ENCODE assay signal across 9 mouse cellular contexts in genomic region chr12:59060322-59060721, GRCm38 (mm10). TPM values are rescaled to one million over a fixed set of nuclear protein-coding genes. Genes with fewer than 3 reads are reported as not detected.
A peak's percentile ranks its signal among the peaks of the same experiment; 100 is the strongest.
DNase-seq lines count a peak whose midpoint lies in the region; ATAC-seq and TF ChIP-seq lines count a peak whose summit lies in the region.
"Had no signal": no experiment of that assay in that cellular context is flagged by ENCODE, and none has a peak within 500 bp of the region (broad histone marks: within the 10 kb centered on the region; RNA-seq: fewer than 3 reads in every experiment).

No protein-coding gene starts in this region.

- dilution Hi-C loops in CH12.LX (cut with MboI; ENCODE audit: extremely low pct_ligation_motif_present, extremely low pct_unique_long_range_greater_than_20kb, low sequenced_read_pairs), result no loop called here

- TF ChIP-seq EP300 in CH12.LX (IDR thresholded peaks at IDR 0.05; ENCODE audit: low read length), result no peak

- TF ChIP-seq POLR2A in CH12.LX (IDR thresholded peaks at IDR 0.05; ENCODE audit: low read depth, low read length), result no peak

- H3K4me3 ChIP-seq in heart, embryonic 10.5 days, result peak overlapping the region; percentile 96
- H3K4me3 ChIP-seq in CH12.LX (replicated peaks in 1 of 3; ENCODE audit: low read depth in 2 of 3, low read length in 2 of 3, poor library complexity in 1 of 3), result peak overlapping the region; percentile 76 to 88 (median 77)
- peak overlapping the region; percentile 59 for H3K4me3 ChIP-seq in forebrain, embryonic 14.5 days (ENCODE audit: low read depth, low read length)
- H3K4me3 ChIP-seq in liver, embryonic 15.5 days (replicated peaks), result peak overlapping the region; percentile 96

- peaks cover 28% of the 10 kb centered on the region for H3K36me3 ChIP-seq in heart, embryonic 10.5 days
- peaks cover 8 to 29% of the 10 kb centered on the region in 2 experiments for H3K36me3 ChIP-seq in CH12.LX (replicated peaks in 1 of 2; ENCODE audit: control insufficient read depth in 1 of 2, insufficient read depth in 1 of 2, low read length in 1 of 2)
- peaks cover 3% of the 10 kb centered on the region; the same call in 1 of the 2 replicates for H3K36me3 ChIP-seq in forebrain, embryonic 14.5 days (ENCODE audit: control insufficient read depth, insufficient read depth, low read length)
- H3K36me3 ChIP-seq in liver, embryonic 15.5 days (replicated peaks), result peaks cover 37% of the 10 kb centered on the region

- H3K9me3 ChIP-seq in heart, embryonic 10.5 days, result no peaks in the 10 kb centered on the region
- no peaks in the 10 kb centered on the region for H3K9me3 ChIP-seq in CH12.LX (replicated peaks; ENCODE audit: low read length)
- no peaks in the 10 kb centered on the region for H3K9me3 ChIP-seq in forebrain, embryonic 14.5 days (replicated peaks; ENCODE audit: control insufficient read depth, low read length)
- no peaks in the 10 kb centered on the region for H3K9me3 ChIP-seq in liver, embryonic 15.5 days (replicated peaks)

- peak overlapping the region; percentile 100 for H3K4me2 ChIP-seq in CH12.LX (ENCODE audit: insufficient read depth, low read depth, poor library complexity, severe bottlenecking)
- H3K4me2 ChIP-seq in forebrain, embryonic 14.5 days (ENCODE audit: low read length), result peak overlapping the region; percentile 80
- H3K4me2 ChIP-seq in liver, embryonic 15.5 days, result peak overlapping the region; percentile 80

- TF ChIP-seq CTCF in CH12.LX (conservative IDR thresholded peaks at IDR 0.05 in 1 of 2, IDR thresholded peaks at IDR 0.05 in 1 of 2; ENCODE audit: low read depth in 2 of 2, low read length in 2 of 2), result no peak

- in situ Hi-C loops in CH12.LX (cut with MboI; ENCODE audit: low pct_ligation_motif_present, low pct_unique_long_range_greater_than_20kb, low sequenced_read_pairs), result loop anchor here (25.0 kb wide), 1 partner anchor 152 kb away; the partner anchor contains the start of gene Fbxo33

- no peak for TF ChIP-seq RAD21 in CH12.LX (IDR thresholded peaks at IDR 0.05; ENCODE audit: low read depth, low read length)

- no peak for DNase-seq in heart, embryonic 10.5 days (ENCODE audit: low spot score)
- DNase-seq in heart, adult 18-20 months, result no peak
- no peak for DNase-seq in CH12.LX (ENCODE audit: extremely low read depth)
- peak; percentile 16 for DNase-seq in forebrain, embryonic 14.5 days (ENCODE audit: low spot score)
- DNase-seq in retina, embryonic 14.5 days (ENCODE audit: low spot score), result no peak
- DNase-seq in thymus, postnatal 25 days, result no peak

- peaks cover 4% of the 10 kb centered on the region; the same call in 1 of the 2 replicates for H3K4me1 ChIP-seq in heart, embryonic 10.5 days
- H3K4me1 ChIP-seq in CH12.LX (ENCODE audit: control insufficient read depth in 1 of 2, insufficient read depth in 2 of 2), result peaks cover 8 to 45% of the 10 kb centered on the region in 2 experiments
- H3K4me1 ChIP-seq in forebrain, embryonic 14.5 days (ENCODE audit: control insufficient read depth, insufficient read depth, low read length), result peaks cover 9% of the 10 kb centered on the region
- H3K4me1 ChIP-seq in liver, embryonic 15.5 days (replicated peaks), result peaks cover 48% of the 10 kb centered on the region

- 0 out of 2 replicates have a peak, but pooled peaks cover 4% of the 10 kb centered on the region for H3K27me3 ChIP-seq in heart, embryonic 10.5 days (ENCODE audit: insufficient read depth, poor library complexity, severe bottlenecking)
- H3K27me3 ChIP-seq in CH12.LX (replicated peaks), result no peaks in the 10 kb centered on the region
- no peaks in the 10 kb centered on the region for H3K27me3 ChIP-seq in forebrain, embryonic 14.5 days (replicated peaks; ENCODE audit: control insufficient read depth, insufficient read depth, low read length)
- no peaks in the 10 kb centered on the region for H3K27me3 ChIP-seq in liver, embryonic 15.5 days
- H3K27me3 ChIP-seq: Patski had no signal

- H3K9ac ChIP-seq in CH12.LX (ENCODE audit: insufficient read depth, low read depth), result peak overlapping the region; percentile 92
- peak overlapping the region; percentile 91 for H3K9ac ChIP-seq in forebrain, embryonic 14.5 days (ENCODE audit: low read length)
- peak overlapping the region; percentile 96 for H3K9ac ChIP-seq in liver, embryonic 15.5 days

- no peak for ATAC-seq in forebrain, embryonic 14.5 days
- no peak for ATAC-seq in liver, embryonic 15.5 days (ENCODE audit: insufficient read depth)
- no peak for ATAC-seq in inflammation-experienced regulatory T-cells, adult 6 months

- 62% methylated on average over 4 of the region's 4 CpGs for WGBS in heart, embryonic 10.5 days
- 63% methylated on average over 4 of the region's 4 CpGs for WGBS in forebrain, embryonic 14.5 days
- 45% methylated on average over 4 of the region's 4 CpGs for WGBS in liver, embryonic 15.5 days (ENCODE audit: insufficient replicate concordance)

- peaks cover 57% of the 10 kb centered on the region for H3K79me2 ChIP-seq in CH12.LX (replicated peaks; ENCODE audit: control insufficient read depth, extremely low read depth, insufficient read depth, poor library complexity, severe bottlenecking)

- peak overlapping the region; percentile 99 for H3K27ac ChIP-seq in heart, embryonic 10.5 days
- H3K27ac ChIP-seq in CH12.LX (ENCODE audit: insufficient read depth, low read depth), result no peak overlapping the region
- peak overlapping the region; percentile 89; the same call in 1 of the 2 replicates for H3K27ac ChIP-seq in forebrain, embryonic 14.5 days (ENCODE audit: low read depth, low read length)
- peak overlapping the region; percentile 94 for H3K27ac ChIP-seq in liver, embryonic 15.5 days (replicated peaks)

TF ChIP-seq in CH12.LX, 34 proteins besides CTCF, POLR2A, EP300 and RAD21 (continues in another document):
- no peak for TF ChIP-seq ELF1 (IDR thresholded peaks at IDR 0.05; ENCODE audit: low read depth, low read length)
- 0 out of 2 replicates have a peak, but pooled peaks have one; percentile 31 for TF ChIP-seq CHD2 (IDR thresholded peaks at IDR 0.05; ENCODE audit: low read length)
- no peak for TF ChIP-seq SMC3 (IDR thresholded peaks at IDR 0.05; ENCODE audit: low read depth, low read length)
- no peak for TF ChIP-seq IRF4 (IDR thresholded peaks at IDR 0.05; ENCODE audit: low read depth, low read length)
- no peak for TF ChIP-seq RCOR1 (conservative IDR thresholded peaks at IDR 0.05; ENCODE audit: low read depth, low read length)
- TF ChIP-seq MXI1 (IDR thresholded peaks at IDR 0.05; ENCODE audit: low read depth, low read length), result no peak

RNA-seq across cellular contexts. Expression of gene Trappc6b, which starts 0.9 kb away (rescaled TPM):
- polyA plus RNA-seq in heart, embryonic 10.5 days (2016; fragmentation: Nextera tagmentation; extraction: Ambion mirVana), result 75.5 and 82.4 TPM in 2 replicates
- 10 to 100 TPM; 74.0 to 80.0 TPM for total RNA-seq in heart, adult 18-20 months (2021)
- total RNA-seq in CH12.LX (2012; rRNA removed), result 40.9 and 46.6 TPM in 2 replicates
- total RNA-seq in CH12.LX (2014; rRNA removed), result 42.6 and 47.0 TPM in 2 replicates
- 67.8 and 72.7 TPM in 2 replicates for polyA plus RNA-seq in CH12.LX (2012; ENCODE audit: insufficient read length, low read depth)
- 92.8 and 99.7 TPM in 2 replicates for polyA plus RNA-seq in forebrain, embryonic 14.5 days (2014; fragmentation: Nextera tagmentation; extraction: Ambion mirVana)
- 46.7 and 50.4 TPM in 2 replicates for polyA plus RNA-seq in liver, embryonic 15.5 days (2015; fragmentation: Nextera tagmentation; extraction: Ambion mirVana)
- 100 to 1,000 TPM in 2 of 3 experiments, 10 to 100 TPM in 1; 70.3 to 103 (median 103) TPM for polyA plus RNA-seq in inflammation-experienced regulatory T-cells, adult 6 months (2017; shearing (Covaris generic))

RNA-seq across cellular contexts. Expression of gene Pnn, which starts 6.4 kb away (rescaled TPM):
- 76.5 and 89.5 TPM in 2 replicates for polyA plus RNA-seq in heart, embryonic 10.5 days (2016; fragmentation: Nextera tagmentation; extraction: Ambion mirVana)
- 10 to 100 TPM; 24.4 to 26.9 TPM for total RNA-seq in heart, adult 18-20 months (2021)
- 33.6 and 46.0 TPM in 2 replicates for total RNA-seq in CH12.LX (2012; rRNA removed)
- total RNA-seq in CH12.LX (2014; rRNA removed), result 31.9 and 32.5 TPM in 2 replicates
- 132 and 171 TPM in 2 replicates for polyA plus RNA-seq in CH12.LX (2012; ENCODE audit: insufficient read length, low read depth)
- 49.7 and 56.2 TPM in 2 replicates for polyA plus RNA-seq in forebrain, embryonic 14.5 days (2014; fragmentation: Nextera tagmentation; extraction: Ambion mirVana)
- 28.5 and 34.7 TPM in 2 replicates for polyA plus RNA-seq in liver, embryonic 15.5 days (2015; fragmentation: Nextera tagmentation; extraction: Ambion mirVana)
- polyA plus RNA-seq in inflammation-experienced regulatory T-cells, adult 6 months (2017; shearing (Covaris generic)), result 100 to 1,000 TPM in 2 of 3 experiments, 10 to 100 TPM in 1; 95.0 to 156 (median 100) TPM

RNA-seq across cellular contexts. Expression of gene Mia2, which starts 35.3 kb away (rescaled TPM):
- polyA plus RNA-seq in heart, embryonic 10.5 days (2016; fragmentation: Nextera tagmentation; extraction: Ambion mirVana), result 38.0 and 50.8 TPM in 2 replicates
- total RNA-seq in heart, adult 18-20 months (2021), result 100 to 1,000 TPM in 1 of 2 experiments, 10 to 100 TPM in 1; 91.4 to 103 TPM
- total RNA-seq in CH12.LX (2012; rRNA removed), result 61.2 and 68.1 TPM in 2 replicates
- 99.2 and 107 TPM in 2 replicates for total RNA-seq in CH12.LX (2014; rRNA removed)
- 162 and 176 TPM in 2 replicates for polyA plus RNA-seq in CH12.LX (2012; ENCODE audit: insufficient read length, low read depth)
- 32.3 and 33.8 TPM in 2 replicates for polyA plus RNA-seq in forebrain, embryonic 14.5 days (2014; fragmentation: Nextera tagmentation; extraction: Ambion mirVana)
- polyA plus RNA-seq in liver, embryonic 15.5 days (2015; fragmentation: Nextera tagmentation; extraction: Ambion mirVana), result 45.0 and 46.1 TPM in 2 replicates
- polyA plus RNA-seq in inflammation-experienced regulatory T-cells, adult 6 months (2017; shearing (Covaris generic)), result 10 to 100 TPM; 19.0 to 34.2 (median 32.9) TPM

RNA-seq across cellular contexts. Expression of gene Gemin2, which starts 47.1 kb away (rescaled TPM):
- 30.1 and 35.6 TPM in 2 replicates for polyA plus RNA-seq in heart, embryonic 10.5 days (2016; fragmentation: Nextera tagmentation; extraction: Ambion mirVana)
- total RNA-seq in heart, adult 18-20 months (2021), result 1 to 10 TPM; 6.0 to 6.1 TPM
- total RNA-seq in CH12.LX (2012; rRNA removed), result 19.4 and 19.6 TPM in 2 replicates
- 36.7 and 40.8 TPM in 2 replicates for total RNA-seq in CH12.LX (2014; rRNA removed)
- 22.3 and 23.8 TPM in 2 replicates for polyA plus RNA-seq in CH12.LX (2012; ENCODE audit: insufficient read length, low read depth)
- polyA plus RNA-seq in forebrain, embryonic 14.5 days (2014; fragmentation: Nextera tagmentation; extraction: Ambion mirVana), result 11.8 and 13.5 TPM in 2 replicates
- 15.7 and 17.7 TPM in 2 replicates for polyA plus RNA-seq in liver, embryonic 15.5 days (2015; fragmentation: Nextera tagmentation; extraction: Ambion mirVana)
- polyA plus RNA-seq in inflammation-experienced regulatory T-cells, adult 6 months (2017; shearing (Covaris generic)), result 10 to 100 TPM; 38.4 to 43.3 (median 39.6) TPM

RNA-seq across cellular contexts. Expression of gene Sec23a, which starts 48.5 kb away (rescaled TPM):
- 77.3 and 84.6 TPM in 2 replicates for polyA plus RNA-seq in heart, embryonic 10.5 days (2016; fragmentation: Nextera tagmentation; extraction: Ambion mirVana)
- 10 to 100 TPM; 42.9 to 44.3 TPM for total RNA-seq in heart, adult 18-20 months (2021)
- 17.6 and 18.0 TPM in 2 replicates for total RNA-seq in CH12.LX (2012; rRNA removed)
- total RNA-seq in CH12.LX (2014; rRNA removed), result 24.7 and 26.9 TPM in 2 replicates
- polyA plus RNA-seq in CH12.LX (2012; ENCODE audit: insufficient read length, low read depth), result 10.4 and 12.3 TPM in 2 replicates
- 109 and 130 TPM in 2 replicates for polyA plus RNA-seq in forebrain, embryonic 14.5 days (2014; fragmentation: Nextera tagmentation; extraction: Ambion mirVana)
- polyA plus RNA-seq in liver, embryonic 15.5 days (2015; fragmentation: Nextera tagmentation; extraction: Ambion mirVana), result 25.1 and 25.7 TPM in 2 replicates
- 10 to 100 TPM; 30.8 to 34.0 (median 32.3) TPM for polyA plus RNA-seq in inflammation-experienced regulatory T-cells, adult 6 months (2017; shearing (Covaris generic))
